Mouse (Mus musculus) layer of hippocampus, adult 8-10 months (tissue): ENCODE measurements around the gene Pik3cg. TPM values are rescaled to one million over a fixed set of nuclear protein-coding genes. Genes with fewer than 3 reads are reported as not detected.

Experiments used
- DNase-seq, 2 experiments: peaks; one replicate each; pipeline ENCODE4 v3.0.0; 2022; ENCODE audit warnings: low spot score in 2 of 2
- total RNA-seq, 4 experiments: library from RNA; stranded (reverse); gene quantifications; 2 replicates each; pipeline ENCODE4 v1.2.4; 2022

Gene Pik3cg
- total RNA-seq, 4 experiments from 2014 or later = 3.5 to 10.8 (median 6.9) TPM

DNA sequence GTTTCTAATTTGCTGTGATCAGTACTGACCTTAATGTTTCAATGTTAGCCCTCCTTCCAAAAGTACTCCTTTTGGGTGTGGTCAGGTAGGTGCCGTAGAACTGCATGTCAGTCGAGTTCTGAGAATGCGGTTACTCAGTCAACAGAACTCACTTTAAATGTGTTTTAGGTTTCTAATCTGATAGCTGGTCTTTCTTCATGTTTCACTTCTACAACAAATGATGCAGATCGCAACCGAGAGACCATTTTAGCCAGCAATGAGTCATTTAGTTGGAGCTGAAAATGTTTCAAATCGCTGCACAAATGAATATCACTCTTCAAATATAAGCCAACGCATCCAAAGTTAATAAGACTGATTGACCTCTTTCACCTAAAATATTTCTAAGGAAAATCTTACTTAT is 6.5 kb downstream of the Pik3cg start:
- no peak for DNase-seq

- DNase-seq = no peak
Measured at GRCm38 (mm10) chr12:32201070-32201585, 7.3 kb downstream of the Pik3cg start.

- no peak for DNase-seq
Measured at GRCm38 (mm10) chr12:32200387-32201069, 7.9 kb downstream of the Pik3cg start.

- no peak for DNase-seq
Measured at GRCm38 (mm10) chr12:32199422-32199821, 9.0 kb downstream of the Pik3cg start.

DNA sequence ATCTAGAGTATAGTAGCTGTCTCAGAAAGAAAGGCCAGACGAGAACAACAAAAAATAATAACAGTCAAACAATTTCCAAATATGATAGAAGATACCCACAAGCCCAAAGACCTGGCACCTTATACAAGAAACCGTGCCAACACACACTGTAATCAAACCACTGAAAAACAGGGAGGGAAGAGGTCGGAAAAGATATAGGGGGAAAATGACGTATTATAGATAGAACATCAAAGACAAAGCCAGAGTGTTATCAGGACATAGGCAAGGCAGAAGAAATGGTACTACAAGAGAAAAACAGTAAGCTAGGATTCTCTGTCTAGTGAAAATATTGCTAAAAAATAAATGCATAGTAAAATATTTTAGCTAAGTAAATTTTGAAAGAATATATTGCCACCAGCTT is 10.4 kb downstream of the Pik3cg start:
- DNase-seq = no peak

GRCm38 (mm10) chr12:32195000-32195399 is 13.5 kb downstream of the Pik3cg start:
- no peak for DNase-seq

DNA sequence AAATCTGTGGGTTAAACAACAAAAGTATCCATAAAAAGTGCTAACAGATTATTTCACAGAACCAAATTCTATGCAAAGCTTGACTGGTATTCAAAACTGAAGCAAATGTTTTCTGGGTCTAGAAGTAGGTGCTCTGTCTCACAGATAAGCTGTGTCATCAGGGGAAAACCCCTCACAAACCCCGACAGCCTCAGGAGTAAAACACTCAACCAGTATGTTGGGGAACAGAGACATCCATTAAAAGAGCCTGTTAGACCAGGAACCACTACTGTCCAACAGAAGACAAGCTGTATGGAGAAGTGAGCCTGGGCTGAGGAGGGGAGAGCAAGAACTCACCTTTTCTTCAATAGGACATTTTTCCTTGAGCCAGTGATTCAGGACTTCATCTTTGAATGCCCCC is 14.1 kb downstream of the Pik3cg start:
- no peak for DNase-seq

DNA sequence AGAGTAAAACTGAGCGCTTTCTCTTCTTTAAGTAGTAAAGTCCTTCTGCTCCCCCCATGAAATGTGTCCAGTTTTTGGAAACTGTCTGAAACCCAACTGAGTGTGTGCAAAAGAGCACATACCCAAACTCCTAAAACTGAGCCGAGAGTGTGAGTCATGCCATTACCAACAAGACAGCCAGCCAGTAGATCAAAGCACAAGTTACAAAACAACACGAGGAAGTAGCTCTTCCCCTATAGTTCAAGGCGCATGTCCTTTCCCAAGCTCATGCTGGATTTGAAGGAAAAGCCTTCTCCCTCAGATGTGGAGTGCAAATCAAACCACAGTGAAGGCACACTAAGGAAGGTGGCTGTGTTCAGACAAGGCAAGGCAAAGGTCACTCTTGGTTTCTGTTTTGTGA is 17.5 kb downstream of the Pik3cg start:
- DNase-seq = no peak

DNA sequence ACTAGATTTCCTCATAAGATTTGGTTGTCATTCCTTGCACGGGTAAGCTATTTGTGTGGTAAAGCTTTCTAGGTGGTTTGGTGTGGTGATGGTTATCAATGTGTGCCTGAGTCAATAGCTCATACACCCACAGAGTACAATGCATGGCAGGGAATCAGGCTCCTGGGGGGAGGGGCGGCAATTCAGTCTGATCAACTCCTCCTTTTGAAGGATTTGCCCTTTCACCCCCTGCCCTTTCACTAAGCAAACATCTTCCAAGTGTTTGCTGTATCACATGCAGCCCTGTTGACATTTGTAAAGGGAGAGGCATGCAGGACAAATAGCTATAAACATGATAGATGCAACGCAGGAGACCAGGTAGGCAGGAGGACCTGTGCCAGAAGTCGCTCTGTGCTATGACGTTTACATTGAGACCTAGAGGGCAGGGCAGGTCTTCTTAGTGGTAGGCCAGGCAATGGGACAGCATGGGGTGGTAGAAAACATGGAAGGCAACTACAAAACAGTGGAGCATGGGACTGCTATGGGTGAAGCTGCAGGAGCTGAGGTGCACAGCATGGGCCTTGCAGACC is 20.7 kb downstream of the Pik3cg start:
- no peak for DNase-seq

- DNase-seq = no peak
Measured at GRCm38 (mm10) chr12:32186627-32187255, 21.7 kb downstream of the Pik3cg start.

GRCm38 (mm10) chr12:32184874-32185273 is 23.6 kb downstream of the Pik3cg start:
- no peak for DNase-seq

- no peak for DNase-seq
Measured at GRCm38 (mm10) chr12:32183584-32183983, 24.9 kb downstream of the Pik3cg start.

GRCm38 (mm10) chr12:32182632-32183419 is 25.6 kb downstream of the Pik3cg start:
- DNase-seq = no peak

- no peak for DNase-seq
Measured at GRCm38 (mm10) chr12:32181885-32182284, 26.6 kb downstream of the Pik3cg start.

DNA sequence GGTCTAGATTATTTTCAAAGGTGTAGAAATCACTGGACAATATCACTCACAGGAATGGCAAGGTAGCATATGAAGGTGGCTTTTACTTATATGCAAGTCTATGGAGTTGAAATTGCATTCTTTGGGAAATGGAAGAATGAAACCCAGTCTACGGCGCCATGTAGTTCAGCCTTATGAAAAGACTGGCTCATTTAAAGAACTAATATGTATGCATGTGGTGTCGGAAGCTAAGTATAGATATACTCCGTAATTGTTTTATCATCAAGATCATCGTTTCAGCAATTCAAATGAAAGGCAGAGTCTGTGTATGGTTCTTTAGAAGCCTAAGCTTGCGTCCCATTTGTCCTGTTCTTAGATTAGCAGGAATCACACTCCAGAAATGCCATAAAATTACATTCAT is 34.0 kb downstream of the Pik3cg start:
- no peak for DNase-seq

DNA sequence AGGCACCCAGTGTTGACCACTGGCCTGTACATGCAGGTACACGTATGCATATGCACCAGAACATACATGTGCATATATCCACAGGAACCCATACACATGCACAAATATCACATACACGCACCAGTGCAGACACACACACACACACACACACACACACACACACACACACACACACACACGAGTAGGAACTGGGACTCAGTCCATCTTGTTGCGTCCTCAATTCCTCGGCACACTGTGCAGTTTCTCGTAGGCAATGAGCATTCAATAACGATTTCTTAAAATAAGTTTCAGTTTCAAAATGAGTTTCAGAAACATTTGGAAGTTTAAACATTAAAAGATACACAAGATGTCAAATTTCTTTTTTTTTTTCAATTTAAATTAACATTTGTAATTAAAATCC is 35.6 kb downstream of the Pik3cg start:
- no peak for DNase-seq

DNA sequence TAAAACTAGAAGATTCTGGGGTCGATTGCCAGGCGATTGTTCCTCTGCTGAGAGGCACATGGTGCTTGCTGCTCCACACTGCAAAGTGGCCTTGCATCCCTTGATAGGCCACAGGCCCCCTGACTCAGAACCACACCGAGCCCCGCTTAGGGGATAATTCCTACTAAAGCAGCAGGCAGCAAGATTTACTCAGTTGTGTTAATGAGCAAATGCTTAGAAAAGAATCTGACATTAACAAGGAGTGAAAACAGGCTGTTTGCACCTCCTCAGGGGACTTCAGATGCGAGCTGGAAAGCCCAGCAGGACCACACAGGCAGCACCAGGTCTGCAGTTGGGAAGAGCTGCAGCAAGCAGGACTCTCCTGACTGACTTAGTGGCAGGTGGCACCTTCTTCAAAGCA is 39.3 kb downstream of the Pik3cg start:
- DNase-seq = no peak

DNA sequence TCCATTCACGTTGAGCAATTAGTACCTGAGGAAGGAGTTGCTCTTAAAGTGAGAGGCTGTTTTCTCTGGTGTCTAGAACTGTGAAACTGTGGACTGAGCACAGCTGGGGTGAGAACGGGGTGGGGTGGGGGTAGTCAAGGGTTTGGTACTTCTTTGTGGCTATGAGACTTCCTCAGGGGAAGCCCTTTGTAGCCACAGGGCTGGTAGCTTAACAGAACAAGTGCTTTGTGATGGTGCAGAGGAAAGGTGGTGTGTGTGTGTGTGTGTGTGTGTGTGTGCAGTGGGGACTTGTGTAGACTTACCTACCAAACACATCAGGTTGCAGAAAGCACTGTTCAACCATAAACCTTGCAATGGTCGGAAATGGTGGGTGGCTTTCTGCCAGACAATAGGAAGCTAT is 39.7 kb downstream of the Pik3cg start:
- DNase-seq = no peak

DNA sequence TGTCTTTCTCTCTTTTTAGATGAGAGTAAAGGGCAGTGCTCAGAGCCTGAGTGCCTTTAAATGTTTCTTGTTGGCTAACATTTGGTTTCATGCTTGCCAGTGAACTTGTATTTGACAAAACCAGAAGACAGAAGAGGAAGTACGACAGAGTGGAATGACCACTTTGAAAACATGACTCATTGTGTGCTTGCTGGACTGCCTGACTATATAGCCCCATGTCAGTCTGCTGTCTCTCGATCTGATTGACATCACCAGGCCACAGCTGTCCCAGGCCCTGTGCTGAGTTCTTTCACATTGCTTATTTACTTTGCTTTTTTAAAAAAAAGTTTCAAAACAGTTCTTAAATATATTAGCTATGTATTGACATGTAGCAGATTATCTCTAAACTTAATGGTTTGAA is 44.8 kb downstream of the Pik3cg start:
- DNase-seq = no peak

GRCm38 (mm10) chr12:32158757-32159156 is 49.7 kb downstream of the Pik3cg start:
- no peak for DNase-seq

GRCm38 (mm10) chr12:32146606-32147005 is 61.9 kb downstream of the Pik3cg start:
- no peak for DNase-seq

DNA sequence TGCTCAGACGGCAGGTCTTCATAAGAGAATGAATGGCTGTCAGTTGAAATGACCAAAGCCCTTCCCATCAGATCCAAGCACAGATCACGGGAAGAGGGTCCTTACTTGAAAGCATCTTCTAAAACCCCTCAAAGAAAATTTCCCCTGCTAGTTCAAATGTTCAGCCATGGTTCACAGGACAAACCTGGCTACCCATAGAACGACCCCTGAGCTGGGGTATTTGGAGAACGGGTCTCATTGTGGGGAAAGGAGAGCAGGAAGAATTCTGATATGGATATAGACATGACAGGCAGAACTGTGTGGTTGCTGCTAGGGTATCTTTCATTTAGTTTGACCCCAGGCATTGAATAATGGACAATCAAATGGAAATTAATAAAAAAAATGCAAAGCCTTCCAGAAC is 62.8 kb downstream of the Pik3cg start:
- no peak for DNase-seq
